Mouse (Mus musculus): ENCODE measurements around the gene Cd244a.

Cd244a gene

DNA sequence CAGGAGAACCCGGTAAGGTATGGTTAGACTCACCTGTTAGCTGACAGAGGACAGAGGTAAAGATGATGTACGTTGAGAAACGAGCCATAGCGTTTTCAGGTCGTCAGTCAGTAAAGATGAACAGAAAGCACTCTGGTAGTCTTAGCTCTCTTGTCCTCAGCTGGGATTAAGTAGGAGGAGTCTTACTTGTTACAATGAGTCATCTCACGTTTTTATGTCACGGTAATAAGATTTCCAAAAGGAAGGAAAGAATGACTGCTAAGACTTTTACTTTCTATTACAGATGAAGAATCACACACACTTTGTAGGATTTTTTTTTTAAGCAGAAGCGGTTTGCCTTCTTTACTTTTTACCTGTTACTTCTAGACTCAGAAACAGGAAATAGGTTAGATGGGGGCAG, 89.8 kb downstream of the Cd244a start:
- no peak for DNase-seq (ENCODE audit: low read depth, low spot score)

- no peak for DNase-seq (ENCODE audit: low read depth, low spot score)
These were observed 93.7 kb downstream of the Cd244a start, which contains the start of gene Slamf7 for GRCm38 (mm10) chr1:171652734-171653133. Gene Slamf7 (minus strand): TSS chr1:171653035.

DNA sequence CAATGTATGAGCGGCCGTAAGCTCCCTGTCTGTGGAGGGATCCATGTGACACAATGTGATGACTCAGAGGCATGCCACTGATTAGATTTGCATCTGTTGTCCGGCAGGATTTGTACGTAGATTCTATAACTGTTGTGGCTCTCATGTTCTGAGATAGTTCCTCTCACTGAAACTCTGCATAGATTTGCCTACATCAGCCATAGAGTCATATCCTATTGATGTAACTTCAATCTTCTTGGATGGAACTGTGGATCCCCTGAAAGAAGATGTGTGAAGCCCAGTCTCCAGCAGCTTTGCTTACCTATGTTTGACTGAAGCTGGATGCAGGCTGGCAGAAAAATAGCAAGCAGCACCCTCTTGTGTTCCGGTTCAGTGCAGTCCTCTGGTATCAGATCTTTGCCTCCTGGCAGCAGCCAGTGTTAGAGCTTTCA, 99.6 kb downstream of the Cd244a start:
- no peak for DNase-seq (ENCODE audit: low read depth, low spot score)

All from brain, embryonic 18.5 days (tissue).